Mouse (Mus musculus) CH12.LX (cell line): ENCODE results near the gene Ssbp3. TPM values are rescaled to one million over a fixed set of nuclear protein-coding genes. Genes with fewer than 3 reads are reported as not detected.

Experiments used
- DNase-seq: peaks from one replicate; pipeline ENCODE4 v3.0.0-alpha.2; 2013; ENCODE audit errors: extremely low read depth
- H3K27ac ChIP-seq: 2 replicates; pipeline ENCODE4 v1.5.1; 2012; ENCODE audit warnings: low read depth, mild to moderate bottlenecking, control low read depth, moderate library complexity; ENCODE audit not compliant: insufficient read depth
- H3K27me3 ChIP-seq: replicated peaks from 2 replicates; pipeline ENCODE3; 2012; ENCODE audit warnings: inconsistent platforms
- H3K36me3 ChIP-seq, 2 experiments: replicated peaks in 1 of 2; 2 replicates each; pipeline versions ENCODE3 to v1.6.1; 2012; ENCODE audit warnings: inconsistent platforms in 1 of 2, low read length in 1 of 2, mild to moderate bottlenecking in 1 of 2, mixed read lengths in 1 of 2, moderate library complexity in 1 of 2; ENCODE audit not compliant: control insufficient read depth in 1 of 2, insufficient read depth in 1 of 2
- H3K4me1 ChIP-seq, 2 experiments: 2 replicates each; pipeline ENCODE4 v1.6.1; 2012; ENCODE audit warnings: inconsistent platforms in 1 of 2, moderate library complexity in 1 of 2; ENCODE audit not compliant: insufficient read depth in 2 of 2, control insufficient read depth in 1 of 2
- H3K4me2 ChIP-seq: 2 replicates; pipeline ENCODE4 v1.6.1; 2012; ENCODE audit warnings: low read depth, mild to moderate bottlenecking, control low read depth; ENCODE audit not compliant: poor library complexity, insufficient read depth, severe bottlenecking
- H3K4me3 ChIP-seq, 3 experiments: fragments of 150-350 bp in 1 of 3; sonication (generic) in 1 of 3; replicated peaks in 1 of 3; 2 replicates each; pipeline versions ENCODE3 to v1.5.1; 2011 to 2012; ENCODE audit warnings: low read depth in 2 of 3, low read length in 2 of 3, mild to moderate bottlenecking in 2 of 3, moderate library complexity in 2 of 3, control low read depth in 1 of 3, improper control_type of control experiment in 1 of 3, inconsistent platforms in 1 of 3, mixed read lengths in 1 of 3; ENCODE audit not compliant: poor library complexity in 1 of 3
- H3K79me2 ChIP-seq: replicated peaks from 2 replicates; pipeline ENCODE4 v1.6.1; 2012; ENCODE audit warnings: mild to moderate bottlenecking, moderate library complexity; ENCODE audit not compliant: control insufficient read depth, poor library complexity, insufficient read depth, severe bottlenecking; ENCODE audit errors: extremely low read depth
- H3K9ac ChIP-seq: 2 replicates; pipeline ENCODE4 v1.6.1; 2012; ENCODE audit warnings: low read depth, mild to moderate bottlenecking, control low read depth, moderate library complexity; ENCODE audit not compliant: insufficient read depth
- H3K9me3 ChIP-seq: replicated peaks from 2 replicates; pipeline ENCODE3; 2012; ENCODE audit warnings: low read length, inconsistent platforms, mixed read lengths
- BHLHE40 ChIP-seq: IDR thresholded peaks from 2 replicates; pipeline ENCODE4 v1.6.1; 2011; ENCODE audit warnings: mild to moderate bottlenecking, low read depth, low read length, improper control_type of control experiment
- CHD1 ChIP-seq: IDR thresholded peaks from 2 replicates; pipeline ENCODE4 v1.6.1; 2012; ENCODE audit warnings: low read depth, low read length, improper control_type of control experiment, inconsistent platforms
- CTCF ChIP-seq, 2 experiments: IDR thresholded peaks in 1 of 2; conservative IDR thresholded peaks in 1 of 2; 2 replicates each; pipeline ENCODE4 v1.5.1; 2011 to 2012; ENCODE audit warnings: low read depth in 2 of 2, low read length in 2 of 2, improper control_type of control experiment in 1 of 2, inconsistent platforms in 1 of 2, mild to moderate bottlenecking in 1 of 2, moderate library complexity in 1 of 2
- ELF1 ChIP-seq: IDR thresholded peaks from 2 replicates; pipeline ENCODE4 v1.6.1; 2014; ENCODE audit warnings: low read depth, mild to moderate bottlenecking, inconsistent platforms, low read length, improper control_type of control experiment
- EP300 ChIP-seq: IDR thresholded peaks from 2 replicates; pipeline ENCODE4 v1.6.1; 2011; ENCODE audit warnings: low read length, improper control_type of control experiment
- GABPA ChIP-seq: IDR thresholded peaks from 2 replicates; pipeline ENCODE4 v1.6.1; 2012; ENCODE audit warnings: low read depth, low read length, improper control_type of control experiment, inconsistent platforms; ENCODE audit not compliant: insufficient replicate concordance
- HCFC1 ChIP-seq: IDR thresholded peaks from 2 replicates; pipeline ENCODE4 v1.6.1; 2012; ENCODE audit warnings: low read depth, mild to moderate bottlenecking, inconsistent platforms, low read length, improper control_type of control experiment
- IRF4 ChIP-seq: IDR thresholded peaks from 2 replicates; pipeline ENCODE4 v1.6.1; 2014; ENCODE audit warnings: low read depth, mild to moderate bottlenecking, inconsistent platforms, low read length, improper control_type of control experiment
- JUND ChIP-seq: conservative IDR thresholded peaks from 2 replicates; pipeline ENCODE4 v1.6.1; 2011; ENCODE audit warnings: low read depth, low read length, improper control_type of control experiment
- MAFK ChIP-seq: IDR thresholded peaks from 2 replicates; pipeline ENCODE4 v1.6.1; 2011; ENCODE audit warnings: low read length, improper control_type of control experiment; ENCODE audit not compliant: insufficient replicate concordance
- MAX ChIP-seq: IDR thresholded peaks from 2 replicates; pipeline ENCODE4 v1.6.1; 2011; ENCODE audit warnings: low read length, improper control_type of control experiment
- MYC ChIP-seq: IDR thresholded peaks from 2 replicates; pipeline ENCODE4 v1.6.1; 2011; ENCODE audit warnings: low read depth, mild to moderate bottlenecking, improper control_type of control experiment, low read length
- POLR2A ChIP-seq: IDR thresholded peaks from 2 replicates; pipeline ENCODE4 v1.6.1; 2011; ENCODE audit warnings: low read depth, mild to moderate bottlenecking, improper control_type of control experiment, low read length
- POLR2AphosphoS2 ChIP-seq: IDR thresholded peaks from 2 replicates; pipeline ENCODE4 v1.6.1; 2011; ENCODE audit warnings: low read depth, low read length, improper control_type of control experiment
- RAD21 ChIP-seq: IDR thresholded peaks from 2 replicates; pipeline ENCODE4 v1.6.1; 2011; ENCODE audit warnings: low read depth, mild to moderate bottlenecking, low read length, improper control_type of control experiment, moderate library complexity
- SIN3A ChIP-seq: IDR thresholded peaks from 2 replicates; pipeline ENCODE4 v1.6.1; 2012; ENCODE audit warnings: low read length, improper control_type of control experiment, inconsistent platforms
- TBP ChIP-seq: conservative IDR thresholded peaks from 2 replicates; pipeline ENCODE4 v1.6.1; 2011; ENCODE audit warnings: low read depth, low read length, improper control_type of control experiment
- TCF12 ChIP-seq: IDR thresholded peaks from 2 replicates; pipeline ENCODE4 v1.6.1; 2014; ENCODE audit warnings: low read depth, mild to moderate bottlenecking, inconsistent platforms, low read length, improper control_type of control experiment
- UBTF ChIP-seq: IDR thresholded peaks from 2 replicates; pipeline ENCODE4 v1.6.1; 2012; ENCODE audit warnings: low read depth, mild to moderate bottlenecking, inconsistent platforms, low read length, improper control_type of control experiment, moderate library complexity
- USF2 ChIP-seq: conservative IDR thresholded peaks from 2 replicates; pipeline ENCODE4 v1.6.1; 2011; ENCODE audit warnings: low read depth, low read length, improper control_type of control experiment
- ZC3H11A ChIP-seq: IDR thresholded peaks from 2 replicates; pipeline ENCODE4 v1.6.1; 2012; ENCODE audit warnings: low read depth, mild to moderate bottlenecking, inconsistent platforms, low read length, improper control_type of control experiment
- ZMIZ1 ChIP-seq: IDR thresholded peaks from 2 replicates; pipeline ENCODE4 v1.6.1; 2012; ENCODE audit warnings: low read depth, mild to moderate bottlenecking, inconsistent platforms, low read length, improper control_type of control experiment
- ZNF384 ChIP-seq: IDR thresholded peaks from 2 replicates; pipeline ENCODE4 v1.6.1; 2012; ENCODE audit warnings: low read depth, low read length, improper control_type of control experiment, inconsistent platforms
- dilution Hi-C: fragments of 300-500 bp; cut with MboI; formaldehyde crosslinking; loops from 2 replicates; pipeline ENCODE4 v1.14.3; 2020; ENCODE audit warnings: low sequenced_read_pairs; ENCODE audit not compliant: extremely low pct_unique_long_range_greater_than_20kb, extremely low pct_ligation_motif_present
- in situ Hi-C: fragments of 300-500 bp; cut with MboI; formaldehyde crosslinking; loops from 3 replicates; pipeline ENCODE4 v1.14.3; 2019; ENCODE audit warnings: low sequenced_read_pairs, low pct_ligation_motif_present, low pct_unique_long_range_greater_than_20kb, mixed read lengths
- polyA plus RNA-seq: library from polyadenylated mRNA; unstranded; fragments of >175 nt; gene quantifications from 2 replicates; pipeline ENCODE4 v1.2.1, GENCODE M21; 2012; ENCODE audit warnings: low read depth; ENCODE audit not compliant: insufficient read length
- total RNA-seq, 2 experiments: library from RNA; depleted of rRNA; stranded (reverse); fragments of 300-350 nt in 1 of 2; fragments of >200 nt in 1 of 2; gene quantifications; 2 replicates each; pipeline ENCODE4 v1.2.3; 2012 to 2014

The Ssbp3 gene
- total and polyA plus RNA-seq, 3 experiments: 32.4 to 129 (median 76.5) TPM

DNA sequence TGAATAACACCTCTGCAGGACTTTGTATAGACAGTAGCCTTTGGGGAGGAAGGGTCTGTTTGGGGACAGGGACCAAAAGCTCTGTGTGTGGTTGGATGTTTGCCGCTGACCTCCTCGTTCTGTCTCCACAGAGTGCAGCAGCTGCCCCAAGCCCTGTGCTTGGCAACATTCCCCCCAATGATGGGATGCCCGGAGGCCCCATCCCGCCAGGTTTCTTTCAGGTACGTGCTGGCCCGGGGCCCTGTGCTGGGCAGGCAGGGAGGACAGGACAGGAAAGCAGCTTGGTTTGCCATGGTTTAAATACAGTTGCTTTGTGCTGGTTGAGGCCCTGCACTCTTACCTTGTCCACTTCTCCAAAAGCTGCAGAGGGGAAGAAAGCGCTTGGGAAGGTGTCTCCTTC lies 99.0 kb downstream of the Ssbp3 start:
- in situ Hi-C loops (no loop called here), dilution Hi-C loops (no loop called here)
- TF ChIP-seq MAFK: no peak
- TF ChIP-seq CTCF (conservative IDR thresholded peaks at IDR 0.05 in 1 of 2, IDR thresholded peaks at IDR 0.05 in 1 of 2; ENCODE audit: low read depth in 2 of 2, low read length in 2 of 2): no peak
- no peak for TF ChIP-seq SIN3A
- no peak for TF ChIP-seq POLR2AphosphoS2
- no peak for TF ChIP-seq ELF1
- TF ChIP-seq ZC3H11A: no peak
- TF ChIP-seq MYC: no peak
- peaks cover 7 to 57% of the 10 kb centered on the region in 2 experiments for H3K4me1 ChIP-seq
- no peaks in the 10 kb centered on the region for H3K79me2 ChIP-seq
- no peak for DNase-seq
- peaks cover 10 to 91% of the 10 kb centered on the region in 2 experiments for H3K36me3 ChIP-seq
- no peak overlapping the region for H3K4me2 ChIP-seq
- no peak overlapping the region for H3K27ac ChIP-seq
- no peak overlapping the region for H3K4me3 ChIP-seq
- no peaks in the 10 kb centered on the region for H3K27me3 ChIP-seq
- H3K9me3 ChIP-seq: no peaks in the 10 kb centered on the region
- H3K9ac ChIP-seq: no peak overlapping the region

GRCm38 (mm10) chr4:107011325-107012004 lies 101.0 kb downstream of the Ssbp3 start:
- in situ Hi-C loops: no loop called here
- Histone ChIP-seq H3K27me3 (no peaks in the 10 kb centered on the region), H3K27ac (no peak overlapping the region), H3K9ac (no peak overlapping the region), H3K4me1 (peaks cover 19 to 58% of the 10 kb centered on the region in 2 experiments), H3K79me2 (no peaks in the 10 kb centered on the region), H3K4me3 (no peak overlapping the region), H3K9me3 (no peaks in the 10 kb centered on the region), H3K36me3 (peaks cover 10 to 96% of the 10 kb centered on the region in 2 experiments), H3K4me2 (no peak overlapping the region)
- dilution Hi-C loops: no loop called here
- DNase-seq: no peak
- no peak for TF ChIP-seq EP300
- TF ChIP-seq TBP: no peak
- no peak for TF ChIP-seq HCFC1
- TF ChIP-seq ZNF384: no peak
- TF ChIP-seq CHD1: no peak
- no peak for TF ChIP-seq IRF4
- TF ChIP-seq JUND: no peak
- TF ChIP-seq TCF12: no peak
- TF ChIP-seq ZMIZ1: no peak
- TF ChIP-seq POLR2A: no peak
- TF ChIP-seq USF2: no peak
- TF ChIP-seq MAX: no peak
- TF ChIP-seq GABPA: no peak
- TF ChIP-seq ZC3H11A: no peak
- no peak for TF ChIP-seq UBTF
- no peak for TF ChIP-seq BHLHE40
- TF ChIP-seq ELF1: no peak
- no peak for TF ChIP-seq RAD21
